Mouse (Mus musculus): ENCODE results near the gene P2rx5. TPM values are rescaled to one million over a fixed set of nuclear protein-coding genes. Genes with fewer than 3 reads are reported as not detected.
A peak's percentile ranks its signal among the peaks of the same experiment; 100 is the strongest.

Gene P2rx5
- polyA plus RNA-seq, 1 experiment from 2014 or later: 0.41 TPM

DNA sequence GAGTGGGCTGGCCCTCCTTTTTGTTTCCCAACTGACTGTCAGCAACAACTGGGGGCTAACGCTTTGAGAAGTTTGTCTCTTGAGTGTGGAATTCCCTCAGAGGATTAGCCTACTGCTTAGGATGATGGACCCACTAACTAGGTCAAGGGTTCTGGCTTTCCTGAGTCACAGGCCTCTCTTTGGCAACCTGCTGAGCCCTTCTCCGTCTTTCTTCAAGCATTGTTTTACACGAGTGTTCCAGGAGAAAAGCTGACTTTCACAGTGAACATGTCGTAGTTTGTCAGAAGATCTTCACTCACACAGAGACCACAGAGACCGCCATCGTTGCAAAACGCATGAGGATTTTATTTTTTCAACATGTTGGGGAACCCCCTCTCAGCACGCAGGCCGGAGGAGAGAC lies 12.0 kb upstream of the P2rx5 start:
- Histone ChIP-seq H3K27ac (no peak overlapping the region), H3K27me3 (ENCODE audit: insufficient read depth, poor library complexity, severe bottlenecking) (no peaks in the 10 kb centered on the region), H3K4me1 (peaks cover 10% of the 10 kb centered on the region), H3K9me3 (no peaks in the 10 kb centered on the region), H3K36me3 (no peaks in the 10 kb centered on the region), H3K4me3 (no peak overlapping the region)
- DNase-seq (ENCODE audit: low spot score): no peak
- WGBS: 76% methylated on average over 9 of the region's 9 CpGs

DNA sequence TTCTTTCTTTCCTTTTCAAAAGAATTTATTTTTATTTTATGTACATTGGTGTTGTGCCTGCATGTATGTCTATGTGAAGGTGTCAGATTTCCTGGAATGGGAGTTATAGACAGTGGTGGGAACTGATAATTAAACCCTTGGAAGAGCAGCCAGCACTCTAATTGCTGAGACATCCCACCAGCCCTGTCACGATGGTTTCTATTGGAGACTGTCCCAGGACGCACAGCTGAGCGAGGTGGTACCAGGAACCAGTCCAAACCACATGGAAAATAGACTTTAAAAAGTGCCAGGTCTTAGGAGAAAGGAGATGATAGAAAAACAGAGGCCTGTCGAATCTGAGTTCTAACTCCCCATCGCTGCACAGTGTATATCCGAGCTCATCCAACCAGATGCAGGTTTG lies 5.2 kb upstream of the P2rx5 start:
- Histone ChIP-seq H3K4me1 (peaks cover 2% of the 10 kb centered on the region), H3K27ac (no peak overlapping the region), H3K4me3 (no peak overlapping the region), H3K36me3 (no peaks in the 10 kb centered on the region), H3K9me3 (no peaks in the 10 kb centered on the region), H3K27me3 (ENCODE audit: insufficient read depth, poor library complexity, severe bottlenecking) (peaks cover 48% of the 10 kb centered on the region)
- WGBS: 70% methylated on average over 6 of the region's 6 CpGs
- no peak for DNase-seq (ENCODE audit: low spot score)

DNA sequence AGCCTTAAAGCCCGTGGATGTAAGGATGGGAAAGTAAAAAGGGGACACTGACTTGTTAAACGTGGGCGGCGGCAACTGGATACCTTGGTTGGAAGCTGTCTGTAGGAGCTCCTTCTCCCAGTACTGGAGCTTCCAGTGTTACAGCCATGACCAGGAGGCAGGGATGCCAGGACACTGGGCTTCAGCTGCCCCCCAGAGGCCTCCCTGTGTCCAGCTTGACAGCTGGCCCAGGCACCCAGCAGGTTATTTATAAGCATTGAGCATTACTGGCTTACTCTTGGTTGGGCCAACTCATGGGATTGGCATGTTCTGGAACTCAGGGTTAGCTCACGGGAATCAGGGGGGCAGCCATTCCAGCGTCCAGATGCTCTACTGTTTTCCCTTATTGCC lies 585 bp downstream of the P2rx5 start:
- Histone ChIP-seq H3K9me3 (no peaks in the 10 kb centered on the region), H3K4me1 (peaks cover 16% of the 10 kb centered on the region), H3K27me3 (ENCODE audit: insufficient read depth, poor library complexity, severe bottlenecking) (peaks cover 59% of the 10 kb centered on the region), H3K4me3 (peak overlapping the region; percentile 68), H3K27ac (no peak overlapping the region; the same call in 1 of the 2 replicates), H3K36me3 (no peaks in the 10 kb centered on the region)
- DNase-seq (ENCODE audit: low spot score): peak; percentile 82
- WGBS: 20% methylated on average over 6 of the region's 6 CpGs

DNA sequence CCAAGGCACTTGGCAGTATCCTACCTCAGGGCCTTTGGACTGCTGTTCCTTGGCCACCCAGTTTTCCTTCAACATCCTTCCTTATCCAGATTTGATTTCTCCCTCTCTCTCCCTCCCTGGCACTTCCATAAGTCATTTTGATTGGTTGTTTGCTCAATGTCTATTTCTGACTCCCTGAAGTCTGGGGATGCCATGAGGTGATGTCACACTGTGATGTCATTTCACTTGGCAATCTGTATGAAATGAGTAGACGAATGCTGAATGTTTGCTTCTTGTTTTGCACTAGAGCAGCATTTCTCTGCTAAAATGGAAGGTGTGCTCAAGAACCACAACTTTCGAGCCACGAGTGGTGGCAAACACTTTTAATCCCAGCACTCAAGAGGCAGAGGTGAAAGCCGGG lies 1.4 kb downstream of the P2rx5 start:
- no peak overlapping the region for H3K27ac ChIP-seq
- DNase-seq (ENCODE audit: low spot score): no peak

DNA sequence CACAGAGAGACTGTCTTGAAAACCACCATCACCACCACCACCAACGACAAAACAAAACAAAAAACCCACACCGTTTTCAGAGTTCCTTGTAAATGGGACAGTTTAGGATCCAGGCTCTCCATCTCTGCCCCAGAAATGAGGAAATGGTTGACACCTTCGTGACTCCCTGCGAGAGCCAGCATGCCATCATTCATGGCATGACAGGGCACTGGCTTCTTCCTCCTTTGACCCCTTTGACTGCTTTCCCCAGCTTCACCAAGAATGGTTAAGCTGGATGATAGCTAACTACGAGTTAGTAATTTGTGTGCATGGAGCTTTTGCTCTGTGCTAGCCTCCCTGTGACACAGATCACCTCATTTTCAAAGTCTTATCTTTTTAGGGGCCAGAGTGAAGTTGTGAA lies 2.1 kb downstream of the P2rx5 start:
- 79% methylated on average over 5 of the region's 5 CpGs for WGBS
- no peak overlapping the region for H3K4me3 ChIP-seq
- no peak overlapping the region for H3K27ac ChIP-seq
- H3K27me3 ChIP-seq (ENCODE audit: insufficient read depth, poor library complexity, severe bottlenecking): peaks cover 44% of the 10 kb centered on the region
- no peaks in the 10 kb centered on the region for H3K9me3 ChIP-seq
- peaks cover 30% of the 10 kb centered on the region for H3K4me1 ChIP-seq
- no peaks in the 10 kb centered on the region for H3K36me3 ChIP-seq
- DNase-seq (ENCODE audit: low spot score): no peak

More for the DNA sequence above, 1.4 kb downstream of the P2rx5 start:
- 87% methylated on average over 4 of the region's 4 CpGs for WGBS
- peaks cover 24% of the 10 kb centered on the region for H3K4me1 ChIP-seq
- H3K27me3 ChIP-seq (ENCODE audit: insufficient read depth, poor library complexity, severe bottlenecking): peaks cover 51% of the 10 kb centered on the region
- H3K9me3 ChIP-seq: no peaks in the 10 kb centered on the region
- no peaks in the 10 kb centered on the region for H3K36me3 ChIP-seq
- H3K4me3 ChIP-seq: no peak overlapping the region

DNA sequence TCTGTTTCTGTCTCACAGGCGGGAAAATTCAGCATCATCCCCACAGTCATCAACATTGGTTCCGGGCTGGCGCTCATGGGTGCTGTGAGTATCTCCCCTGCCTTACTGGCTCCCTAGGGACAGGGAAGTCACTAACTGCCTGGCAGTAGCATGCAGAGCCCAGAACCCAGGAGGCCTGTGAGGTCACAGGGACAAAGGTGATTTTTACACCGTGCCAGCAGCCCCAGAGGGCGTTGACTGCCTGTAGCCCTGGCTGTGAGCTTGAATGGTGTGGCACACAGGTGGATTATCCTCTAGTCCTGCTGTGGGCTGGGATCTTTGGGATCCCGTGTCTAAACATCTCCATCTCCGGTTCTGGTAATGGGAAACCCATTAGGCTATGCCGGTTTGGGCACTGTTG lies 7.8 kb downstream of the P2rx5 start:
- no peak overlapping the region for H3K27ac ChIP-seq
- WGBS: 78% methylated on average over 8 of the region's 8 CpGs
- no peaks in the 10 kb centered on the region for H3K27me3 ChIP-seq (ENCODE audit: insufficient read depth, poor library complexity, severe bottlenecking)
- no peak for DNase-seq (ENCODE audit: low spot score)
- H3K4me3 ChIP-seq: no peak overlapping the region
- peaks cover 25% of the 10 kb centered on the region for H3K4me1 ChIP-seq
- peaks cover 23% of the 10 kb centered on the region for H3K36me3 ChIP-seq
- H3K9me3 ChIP-seq: no peaks in the 10 kb centered on the region

DNA sequence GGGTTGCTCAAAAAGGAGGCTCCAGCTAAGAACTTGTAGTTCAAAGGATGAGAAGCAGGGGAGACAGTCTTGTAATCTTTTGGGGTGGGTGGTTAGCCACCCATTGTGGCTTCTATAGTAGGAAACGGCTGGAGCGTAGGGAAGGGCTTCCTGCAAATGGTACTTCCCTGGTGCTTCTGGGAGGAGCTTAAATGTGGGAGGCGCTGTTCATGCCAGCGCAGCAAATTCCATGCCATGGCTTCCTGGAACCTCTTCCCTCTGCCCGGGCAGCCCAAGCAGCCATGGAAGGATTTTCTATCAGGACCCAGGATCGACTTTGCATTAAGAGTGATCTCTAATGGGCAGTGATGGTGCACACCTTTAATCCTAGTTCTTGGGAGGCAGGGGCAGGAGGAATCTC lies 8.4 kb downstream of the P2rx5 start:
- 67% methylated on average over 6 of the region's 6 CpGs for WGBS
- Histone ChIP-seq H3K27ac (no peak overlapping the region), H3K36me3 (peaks cover 27% of the 10 kb centered on the region), H3K4me3 (no peak overlapping the region), H3K9me3 (no peaks in the 10 kb centered on the region), H3K27me3 (ENCODE audit: insufficient read depth, poor library complexity, severe bottlenecking) (no peaks in the 10 kb centered on the region), H3K4me1 (peaks cover 25% of the 10 kb centered on the region)
- no peak for DNase-seq (ENCODE audit: low spot score)

DNA sequence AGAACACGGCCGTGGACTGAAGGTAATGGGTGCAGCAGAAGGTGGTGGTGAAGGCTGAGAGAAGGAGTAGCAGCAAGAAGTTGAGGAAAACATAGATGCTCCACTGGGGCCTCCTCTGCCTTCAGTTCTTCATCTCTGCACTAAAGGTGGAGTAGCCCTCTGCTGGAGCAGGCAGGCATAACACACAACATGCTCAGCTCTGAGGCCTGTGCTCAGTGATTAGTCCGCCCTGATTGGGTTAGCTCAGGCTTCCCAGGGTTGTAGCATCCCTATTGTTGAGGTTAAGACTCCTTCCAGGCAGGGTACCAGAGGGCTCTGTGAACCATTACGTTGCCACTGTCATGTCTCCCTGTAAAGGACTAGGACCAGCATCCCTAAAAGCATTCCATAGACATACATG lies 9.0 kb downstream of the P2rx5 start:
- Histone ChIP-seq H3K27me3 (ENCODE audit: insufficient read depth, poor library complexity, severe bottlenecking) (no peaks in the 10 kb centered on the region), H3K36me3 (peaks cover 32% of the 10 kb centered on the region), H3K4me3 (no peak overlapping the region), H3K27ac (no peak overlapping the region), H3K9me3 (no peaks in the 10 kb centered on the region), H3K4me1 (peaks cover 25% of the 10 kb centered on the region)
- 47% methylated on average over 4 of the region's 4 CpGs for WGBS
- no peak for DNase-seq (ENCODE audit: low spot score)

DNA sequence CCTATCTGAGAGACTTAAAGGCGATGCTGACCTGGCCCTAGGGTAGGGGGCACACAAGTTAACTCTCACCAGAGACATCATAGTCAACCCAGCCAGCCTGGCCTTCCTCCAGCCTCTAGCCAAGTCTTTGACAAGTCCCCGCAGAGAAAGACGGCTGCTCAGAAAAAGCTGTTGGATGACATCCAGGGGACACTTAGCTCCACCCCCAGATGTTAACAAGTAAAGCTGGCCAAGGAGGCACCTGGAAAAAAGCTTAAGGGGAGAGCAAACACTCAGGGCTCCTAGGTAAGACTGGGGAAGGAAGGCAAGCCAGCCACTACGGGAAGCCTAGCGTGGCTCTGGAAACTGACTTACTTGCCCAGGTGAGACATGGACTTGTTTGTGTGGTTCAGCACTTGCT lies 12.0 kb downstream of the P2rx5 start:
- no peak for DNase-seq (ENCODE audit: low spot score)
- Histone ChIP-seq H3K36me3 (peaks cover 39% of the 10 kb centered on the region), H3K27ac (no peak overlapping the region), H3K27me3 (ENCODE audit: insufficient read depth, poor library complexity, severe bottlenecking) (no peaks in the 10 kb centered on the region), H3K9me3 (no peaks in the 10 kb centered on the region), H3K4me3 (no peak overlapping the region), H3K4me1 (peaks cover 24% of the 10 kb centered on the region)
- WGBS: 59% methylated on average over 5 of the region's 5 CpGs

DNA sequence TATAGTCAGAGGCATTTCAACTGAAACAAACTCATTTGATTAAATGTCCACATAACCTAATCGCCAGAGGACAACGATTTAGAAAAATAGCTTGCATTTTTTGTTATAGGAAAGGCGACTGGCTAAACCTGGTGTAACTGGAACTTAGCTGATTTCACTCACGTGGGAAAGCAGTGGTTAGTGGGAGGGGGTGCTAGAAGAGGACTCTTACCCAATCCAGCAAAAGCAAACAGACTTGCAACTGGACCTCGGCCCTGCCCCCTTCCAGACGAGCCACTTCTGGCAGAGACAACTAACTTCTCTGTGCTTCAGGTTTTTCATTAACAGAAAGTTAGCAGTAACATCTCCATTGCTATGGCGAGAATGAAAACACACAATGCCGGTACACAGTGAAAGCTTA lies 15.4 kb downstream of the P2rx5 start:
- H3K27me3 ChIP-seq (ENCODE audit: insufficient read depth, poor library complexity, severe bottlenecking): no peaks in the 10 kb centered on the region
- peak overlapping the region; percentile 97 for H3K4me3 ChIP-seq
- WGBS: 44% methylated on average over 8 of the region's 8 CpGs
- H3K9me3 ChIP-seq: no peaks in the 10 kb centered on the region
- H3K27ac ChIP-seq: no peak overlapping the region
- DNase-seq (ENCODE audit: low spot score): no peak
- H3K36me3 ChIP-seq: peaks cover 44% of the 10 kb centered on the region
- peaks cover 35% of the 10 kb centered on the region for H3K4me1 ChIP-seq

DNA sequence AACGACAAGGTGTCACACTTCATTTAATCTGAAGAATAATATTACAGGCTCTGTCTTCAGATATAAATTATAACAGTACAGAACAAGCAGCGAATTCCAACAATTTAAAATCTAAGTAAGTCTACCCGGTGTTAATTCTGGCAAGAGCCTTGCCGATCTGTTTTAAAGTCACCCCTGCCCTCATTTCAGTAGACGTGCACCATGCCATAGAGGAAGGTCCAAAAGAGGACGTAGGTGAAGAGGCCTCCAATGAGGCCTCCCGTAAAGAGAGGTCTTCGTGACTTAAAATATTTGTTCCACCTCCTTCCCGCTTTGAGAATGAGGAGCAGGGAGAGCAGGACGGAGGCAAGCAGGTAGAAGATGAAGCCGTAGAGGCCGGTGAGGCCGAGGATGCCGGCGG lies 16.0 kb downstream of the P2rx5 start:
- Histone ChIP-seq H3K9me3 (no peaks in the 10 kb centered on the region), H3K4me1 (peaks cover 35% of the 10 kb centered on the region), H3K4me3 (peak overlapping the region; percentile 97), H3K36me3 (peaks cover 42% of the 10 kb centered on the region), H3K27me3 (ENCODE audit: insufficient read depth, poor library complexity, severe bottlenecking) (no peaks in the 10 kb centered on the region), H3K27ac (peak overlapping the region; percentile 97)
- DNase-seq (ENCODE audit: low spot score): no peak
- WGBS: 2% methylated on average over 15 of the region's 15 CpGs

DNA sequence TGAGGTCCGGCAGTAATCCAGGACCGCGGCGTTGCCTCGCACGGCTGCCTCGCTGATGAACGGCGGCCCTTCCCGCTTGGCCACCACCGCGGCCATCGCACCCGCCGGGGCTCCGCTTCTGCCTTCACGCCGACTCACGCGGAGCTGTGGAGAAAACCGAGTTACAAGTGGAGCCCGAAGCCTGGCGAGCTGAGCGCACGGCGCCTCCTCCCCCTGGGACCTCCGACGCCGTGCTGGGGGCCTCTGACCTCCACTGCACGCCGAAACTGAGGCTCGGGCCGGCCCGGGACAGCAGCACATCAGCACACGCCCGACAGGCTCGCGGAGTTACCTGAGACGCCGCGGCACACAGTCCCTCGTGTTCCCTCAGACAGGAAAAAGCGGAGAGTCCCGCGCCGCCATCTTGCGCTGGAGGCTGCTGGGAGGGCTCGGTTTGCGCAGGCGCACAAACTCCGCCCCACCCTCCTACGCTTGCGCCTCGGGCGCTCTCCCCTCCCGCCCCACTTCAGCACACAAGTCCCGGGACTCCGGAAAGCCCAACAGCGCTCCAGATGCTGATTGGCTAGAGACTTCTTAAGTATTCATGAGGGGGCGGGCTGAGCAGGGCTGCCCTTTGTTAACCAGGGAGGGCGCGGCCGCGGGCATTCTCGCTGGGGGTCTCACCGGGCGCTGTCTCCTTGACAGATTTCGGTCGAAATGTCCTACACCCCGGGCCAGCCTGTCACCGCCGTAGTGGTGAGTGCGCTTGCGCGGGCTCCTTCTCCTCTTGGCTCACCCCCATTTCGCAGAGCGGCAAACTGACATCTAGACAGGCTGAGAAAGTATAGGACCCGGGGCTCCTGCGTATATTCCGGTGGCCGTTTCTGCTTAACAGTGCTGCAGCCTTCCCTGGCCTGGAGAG lies 16.6 kb downstream of the P2rx5 start, which contains the start of the genes Emc6 and Tax1bp3:
TSS of gene Emc6 (minus strand) at position 430 of the 901 bp plus-strand sequence.
TSS of gene Tax1bp3 (plus strand) at position 476 of the 901 bp plus-strand sequence.
- H3K4me1 ChIP-seq: peaks cover 31% of the 10 kb centered on the region
- H3K4me3 ChIP-seq: peak within 1 kb of the TSS; percentile 97
- under 1% methylated on average over 81 of the region's 81 CpGs for WGBS
- H3K27ac ChIP-seq: peak within 1 kb of the TSS; percentile 97
- DNase-seq (ENCODE audit: low spot score): peak; percentile 99
- H3K36me3 ChIP-seq: peaks cover 36% of the 10 kb centered on the region
- no peaks in the 10 kb centered on the region for H3K27me3 ChIP-seq (ENCODE audit: insufficient read depth, poor library complexity, severe bottlenecking)
- H3K9me3 ChIP-seq: no peaks in the 10 kb centered on the region

DNA sequence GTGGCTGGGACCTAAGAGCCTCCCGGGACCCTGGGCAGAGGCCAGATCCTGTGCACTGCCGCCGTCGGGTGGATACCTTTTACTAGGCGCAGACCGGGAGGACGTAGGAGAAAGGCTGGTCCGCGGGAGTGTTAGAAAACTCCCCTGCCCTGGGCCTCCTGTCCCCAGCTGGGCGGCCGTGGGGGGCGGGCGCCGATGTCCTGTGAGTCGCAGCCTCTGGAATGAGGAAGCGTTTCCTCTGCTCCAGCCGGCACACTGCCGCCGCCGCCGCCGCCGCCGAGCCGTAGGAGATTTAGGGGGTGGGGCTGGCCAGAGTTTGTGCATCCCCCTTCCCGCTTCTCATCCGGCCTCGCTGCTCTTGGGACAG lies 17.3 kb downstream of the P2rx5 start:
- Histone ChIP-seq H3K27me3 (ENCODE audit: insufficient read depth, poor library complexity, severe bottlenecking) (no peaks in the 10 kb centered on the region), H3K4me3 (peak overlapping the region; percentile 97), H3K27ac (peak overlapping the region; percentile 97), H3K4me1 (peaks cover 25% of the 10 kb centered on the region), H3K9me3 (no peaks in the 10 kb centered on the region), H3K36me3 (peaks cover 36% of the 10 kb centered on the region)
- WGBS: under 1% methylated on average over 28 of the region's 28 CpGs
- DNase-seq (ENCODE audit: low spot score): peak; percentile 95

All from heart, embryonic 10.5 days (tissue).